Comparison of ENCODE assay signal across 27 mouse cellular contexts in genomic region chr1:124487965-124488364, GRCm38 (mm10).
"Had no signal": no experiment of that assay in that cellular context is flagged by ENCODE, and none has a peak within 500 bp of the region (broad histone marks: within the 10 kb centered on the region; RNA-seq: fewer than 3 reads in every experiment).

No protein-coding gene starts in this region.

- DNase-seq: gastrocnemius, adult 2 months; gastrocnemius, postnatal 10 days; gastrocnemius, postnatal 25 days; heart, adult 18-20 months; heart, postnatal 14 days; heart, postnatal 36 days; kidney, adult 11 months; kidney, adult 2 months; kidney, adult 9 months; kidney, postnatal 14 days; kidney, postnatal 36 days; layer of hippocampus, adult 9-11 months; layer of hippocampus, postnatal 36 days; left cerebral cortex, postnatal 4 days had no signal

- H3K27ac ChIP-seq: gastrocnemius, adult 2 months; heart, embryonic 10.5 days; heart, embryonic 13.5 days; heart, embryonic 15.5 days; hindbrain, embryonic 14.5 days; kidney, embryonic 15.5 days; kidney, postnatal 0 days; limb, embryonic 13.5 days; limb, embryonic 15.5 days; liver, embryonic 12.5 days; liver, embryonic 14.5 days had no signal

- H3K4me1 ChIP-seq: heart, embryonic 10.5 days; heart, embryonic 13.5 days; heart, embryonic 15.5 days; kidney, embryonic 15.5 days; limb, embryonic 13.5 days; limb, embryonic 15.5 days; liver, embryonic 12.5 days had no signal

- H3K4me3 ChIP-seq: gastrocnemius, adult 2 months; heart, embryonic 10.5 days; heart, embryonic 13.5 days; heart, embryonic 15.5 days; kidney, embryonic 15.5 days; limb, embryonic 13.5 days; limb, embryonic 15.5 days; liver, embryonic 12.5 days had no signal

- H3K27me3 ChIP-seq: heart, embryonic 13.5 days; heart, embryonic 15.5 days; kidney, embryonic 15.5 days; limb, embryonic 13.5 days; limb, embryonic 15.5 days; liver, embryonic 12.5 days had no signal

- H3K9me3 ChIP-seq: heart, embryonic 10.5 days; heart, embryonic 13.5 days; heart, embryonic 15.5 days; kidney, embryonic 15.5 days; limb, embryonic 13.5 days; limb, embryonic 15.5 days; liver, embryonic 12.5 days had no signal

- ATAC-seq: hindbrain, embryonic 16.5 days; inflammation-experienced regulatory T-cells, adult 6 months; intestine, embryonic 16.5 days; liver, embryonic 12.5 days had no signal

- H3K4me2 ChIP-seq: heart, embryonic 13.5 days; heart, embryonic 15.5 days; hindbrain, embryonic 14.5 days; kidney, embryonic 15.5 days; limb, embryonic 13.5 days; limb, embryonic 15.5 days; liver, embryonic 12.5 days had no signal

- H3K36me3 ChIP-seq: heart, embryonic 10.5 days; heart, embryonic 13.5 days; heart, embryonic 15.5 days; kidney, embryonic 15.5 days; limb, embryonic 13.5 days; limb, embryonic 15.5 days; liver, embryonic 12.5 days had no signal

- H3K9ac ChIP-seq: heart, embryonic 13.5 days; heart, embryonic 15.5 days; hindbrain, embryonic 14.5 days; kidney, embryonic 15.5 days; limb, embryonic 13.5 days; limb, embryonic 15.5 days; liver, embryonic 12.5 days; liver, embryonic 14.5 days had no signal
